In the genomic region with DNA sequence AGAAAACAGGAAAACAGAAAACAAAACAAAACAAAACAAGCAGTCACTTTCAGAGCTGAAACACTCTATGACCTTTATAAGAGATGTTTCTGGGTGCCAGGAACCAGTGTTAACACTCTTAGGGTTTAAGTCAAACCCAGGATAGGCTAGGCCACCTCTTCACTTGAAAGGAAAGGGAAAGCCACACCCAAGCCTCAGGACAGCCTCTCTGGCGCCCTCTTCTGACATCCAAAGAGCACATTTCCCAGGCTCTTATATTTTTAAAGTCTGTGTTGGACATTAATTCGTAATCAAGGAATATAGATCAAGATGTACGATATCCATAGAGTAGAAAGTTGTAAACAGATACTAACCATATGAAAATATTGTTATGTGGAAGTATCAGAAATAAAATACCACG, we compare ENCODE assay signal across 9 mouse cellular contexts. TPM values are rescaled to one million over a fixed set of nuclear protein-coding genes. Genes with fewer than 3 reads are reported as not detected.
DNase-seq lines count a peak whose midpoint lies in the region; ATAC-seq lines count a peak whose summit lies in the region.
"Had no signal": no experiment of that assay in that cellular context is flagged by ENCODE, and none has a peak within 500 bp of the region (broad histone marks: within the 10 kb centered on the region; RNA-seq: fewer than 3 reads in every experiment).

No protein-coding gene starts in this region.

- ATAC-seq in CD4-positive, CD25-positive, alpha-beta regulatory T cell, adult 4 months, result no peak
- ATAC-seq in kidney, embryonic 14.5 days (ENCODE audit: low FRiP score, low TSS enrichment), result no peak
- ATAC-seq in midbrain, embryonic 15.5 days (replicated peaks), result no peak

- peak; percentile 60 for DNase-seq in CD4-positive, CD25-positive, alpha-beta regulatory T cell, adult 2 months (ENCODE audit: low read depth, low spot score)
- peak; percentile 19 for DNase-seq in kidney, adult 18-20 months
- peak; percentile 33 to 48 for DNase-seq in adrenal gland, postnatal 36 days
- DNase-seq in lung, postnatal 10 days, result peak; percentile 35
- DNase-seq in cerebellum, adult 8-10 months, result no peak

- no peak overlapping the region for H3K4me2 ChIP-seq in kidney, embryonic 14.5 days (replicated peaks; ENCODE audit: low read depth, low read length)
- no peak overlapping the region for H3K4me2 ChIP-seq in midbrain, embryonic 15.5 days

- no peaks in the 10 kb centered on the region for H3K9me3 ChIP-seq in kidney, embryonic 14.5 days (ENCODE audit: control insufficient read depth, low read length)
- H3K9me3 ChIP-seq in midbrain, embryonic 15.5 days, result no peaks in the 10 kb centered on the region

- H3K4me1 ChIP-seq in kidney, embryonic 14.5 days (ENCODE audit: control insufficient read depth, insufficient read depth, low read length), result no peaks in the 10 kb centered on the region
- no peaks in the 10 kb centered on the region for H3K4me1 ChIP-seq in midbrain, embryonic 15.5 days

- H3K27ac ChIP-seq in kidney, embryonic 14.5 days (ENCODE audit: low read depth, low read length), result no peak overlapping the region
- H3K27ac ChIP-seq in midbrain, embryonic 15.5 days, result no peak overlapping the region

- no peak overlapping the region for H3K4me3 ChIP-seq in kidney, embryonic 14.5 days (ENCODE audit: low read length)
- H3K4me3 ChIP-seq in midbrain, embryonic 15.5 days, result no peak overlapping the region
- H3K4me3 ChIP-seq: myocyte had no signal

- H3K36me3 ChIP-seq in kidney, embryonic 14.5 days (ENCODE audit: control insufficient read depth, insufficient read depth, low read length), result no peaks in the 10 kb centered on the region
- no peaks in the 10 kb centered on the region for H3K36me3 ChIP-seq in midbrain, embryonic 15.5 days (replicated peaks)

- H3K27me3 ChIP-seq in kidney, embryonic 14.5 days (ENCODE audit: control insufficient read depth, insufficient read depth, low read length), result no peaks in the 10 kb centered on the region
- no peaks in the 10 kb centered on the region for H3K27me3 ChIP-seq in midbrain, embryonic 15.5 days (replicated peaks)

- H3K9ac ChIP-seq in kidney, embryonic 14.5 days (ENCODE audit: low read depth, low read length), result no peak overlapping the region
- H3K9ac ChIP-seq in midbrain, embryonic 15.5 days, result no peak overlapping the region

- WGBS in kidney, embryonic 14.5 days, result 51% methylated on average over 4 of the region's 4 CpGs
- 53% methylated on average over 4 of the region's 4 CpGs for WGBS in midbrain, embryonic 15.5 days

RNA-seq across cellular contexts. Expression of gene Gnb5, which starts 16.5 kb away (rescaled TPM):
- polyA plus RNA-seq in CD4-positive, CD25-positive, alpha-beta regulatory T cell, adult 4 months (2017; shearing (Covaris generic)), result 10 to 100 TPM in 1 of 2 experiments, 1 to 10 TPM in 1; 9.0 to 11.3 TPM
- 22.1 and 27.9 TPM in 2 replicates for polyA plus RNA-seq in kidney, embryonic 14.5 days (2014; fragmentation: Nextera tagmentation; extraction: Ambion mirVana)
- total RNA-seq in adrenal gland, postnatal 36 days (2021), result 10 to 100 TPM; 48.8 to 52.4 TPM
- 65.1 and 69.5 TPM in 2 replicates for polyA plus RNA-seq in midbrain, embryonic 15.5 days (2015; fragmentation: Nextera tagmentation; extraction: Ambion mirVana)

RNA-seq across cellular contexts. Expression of gene Myo5c, which starts 57.7 kb away (rescaled TPM):
- 1 to 10 TPM in 1 of 2 experiments, not detected in 1; 1.1 TPM for polyA plus RNA-seq in CD4-positive, CD25-positive, alpha-beta regulatory T cell, adult 4 months (2017; shearing (Covaris generic))
- 3.9 and 4.4 TPM in 2 replicates for polyA plus RNA-seq in kidney, embryonic 14.5 days (2014; fragmentation: Nextera tagmentation; extraction: Ambion mirVana)
- 1 to 10 TPM; 2.1 to 2.5 TPM for total RNA-seq in adrenal gland, postnatal 36 days (2021)
- polyA plus RNA-seq in midbrain, embryonic 15.5 days (2015; fragmentation: Nextera tagmentation; extraction: Ambion mirVana), result 0.32 and 0.56 TPM in 2 replicates

RNA-seq across cellular contexts. Expression of gene Bcl2l10, which starts 58.0 kb away (rescaled TPM):
- under 1 TPM in 1 of 2 experiments, not detected in 1; 0.27 TPM for polyA plus RNA-seq in CD4-positive, CD25-positive, alpha-beta regulatory T cell, adult 4 months (2017; shearing (Covaris generic))
- not detected in 2 replicates for polyA plus RNA-seq in kidney, embryonic 14.5 days (2014; fragmentation: Nextera tagmentation; extraction: Ambion mirVana)
- under 1 TPM in 1 of 2 experiments, not detected in 1; 0.83 TPM for total RNA-seq in adrenal gland, postnatal 36 days (2021)
- polyA plus RNA-seq in midbrain, embryonic 15.5 days (2015; fragmentation: Nextera tagmentation; extraction: Ambion mirVana), result not detected in 2 replicates
- polyA plus RNA-seq: myocyte had no signal
